Mouse (Mus musculus) hindbrain, embryonic 11.5 days (tissue): ENCODE data around the gene Pax4. TPM values are rescaled to one million over a fixed set of nuclear protein-coding genes. Genes with fewer than 3 reads are reported as not detected.

Source experiments
- ATAC-seq: fragments of 200-750 bp; cut with Nextera tagmentation; 2 replicates; pipeline ENCODE4 v1.8.0; 2017; ENCODE audit warnings: mild to moderate bottlenecking, moderate TSS enrichment, moderate library complexity; ENCODE audit not compliant: low FRiP score
- DNase-seq: peaks from one replicate; pipeline ENCODE4 v3.0.0-alpha.2; 2015; ENCODE audit warnings: low spot score
- H3K27ac ChIP-seq: fragments of 300-500 bp; sonication (generic); 2 replicates; pipeline ENCODE4 v1.5.1; 2014; ENCODE audit warnings: mild to moderate bottlenecking, low read depth, low read length
- H3K27me3 ChIP-seq: fragments of 300-500 bp; sonication (generic); 2 replicates; pipeline ENCODE4 v1.6.1; 2014; ENCODE audit warnings: mild to moderate bottlenecking, low read length, moderate library complexity, mixed read lengths; ENCODE audit not compliant: control insufficient read depth, insufficient read depth
- H3K36me3 ChIP-seq: fragments of 300-500 bp; sonication (generic); 2 replicates; pipeline ENCODE4 v1.6.1; 2014; ENCODE audit warnings: mild to moderate bottlenecking, low read length, moderate library complexity, mixed read lengths; ENCODE audit not compliant: control insufficient read depth, insufficient read depth
- H3K4me1 ChIP-seq: fragments of 300-500 bp; sonication (generic); replicated peaks from 2 replicates; pipeline ENCODE4 v1.6.1; 2014; ENCODE audit warnings: low read length, mixed read lengths; ENCODE audit not compliant: control insufficient read depth, insufficient read depth
- H3K4me2 ChIP-seq: fragments of 300-500 bp; sonication (generic); replicated peaks from 2 replicates; pipeline ENCODE4 v1.6.1; 2014; ENCODE audit warnings: mild to moderate bottlenecking, low read depth, low read length
- H3K4me3 ChIP-seq: fragments of 300-500 bp; sonication (generic); 2 replicates; pipeline ENCODE4 v1.5.1; 2014; ENCODE audit warnings: low read depth, low read length
- H3K9ac ChIP-seq: fragments of 300-500 bp; sonication (generic); 2 replicates; pipeline ENCODE4 v1.6.1; 2014; ENCODE audit warnings: low read depth, low read length
- H3K9me3 ChIP-seq: fragments of 300-500 bp; sonication (generic); 2 replicates; pipeline ENCODE4 v1.6.1; 2016; ENCODE audit warnings: low read length; ENCODE audit not compliant: control insufficient read depth
- WGBS: fragments of 180-500 bp; shearing (Covaris S2); extraction: QIAGEN DNeasy Blood & Tissue Kit; methylation state at CpG from one replicate; pipeline ENCODE4 v1.1.7; 2014; 5-methylcytosine and 5-hydroxymethylcytosine counted together
- polyA plus RNA-seq: library from polyadenylated mRNA; unstranded; fragments of >200 nt; fragmentation: Nextera tagmentation; extraction: Ambion mirVana; gene quantifications from 2 replicates; pipeline ENCODE4 v1.2.1, GENCODE M21; 2014

Pax4 gene
- polyA plus RNA-seq, 1 experiment from 2014 or later: not detected

DNA sequence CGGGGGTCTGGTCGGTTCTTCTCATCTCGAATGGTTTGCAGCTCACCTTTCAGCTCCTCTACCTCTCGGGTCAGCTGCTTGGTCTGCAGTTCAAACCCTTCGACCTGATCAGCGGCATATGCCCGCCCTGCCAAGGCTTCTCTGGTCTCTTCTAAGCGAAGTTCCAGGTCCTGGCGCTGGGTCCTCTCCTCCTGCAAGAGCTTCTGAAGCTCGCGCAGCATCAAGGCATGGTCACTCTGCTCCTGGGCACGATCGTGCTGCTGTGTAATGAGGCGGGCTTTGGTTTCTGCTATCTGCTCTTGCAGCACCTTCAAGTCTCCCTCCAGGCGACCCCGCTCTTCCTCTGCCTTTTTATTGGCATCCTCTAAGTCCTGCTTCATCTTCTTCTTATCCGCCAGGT lies 28.8 kb downstream of the Pax4 start:
- Histone ChIP-seq H3K9me3 (no peaks in the 10 kb centered on the region), H3K27me3 (no peaks in the 10 kb centered on the region), H3K4me3 (peak overlapping the region; percentile 83), H3K4me2 (peak overlapping the region; percentile 93), H3K36me3 (peaks cover 5% of the 10 kb centered on the region; the same call in 1 of the 2 replicates), H3K4me1 (peaks cover 5% of the 10 kb centered on the region; the same call in 1 of the 2 replicates), H3K9ac (no peak overlapping the region; the same call in 1 of the 2 replicates), H3K27ac (no peak overlapping the region)
- DNase-seq: no peak
- 79% methylated on average over 17 of the region's 17 CpGs for WGBS
- ATAC-seq: no peak

DNA sequence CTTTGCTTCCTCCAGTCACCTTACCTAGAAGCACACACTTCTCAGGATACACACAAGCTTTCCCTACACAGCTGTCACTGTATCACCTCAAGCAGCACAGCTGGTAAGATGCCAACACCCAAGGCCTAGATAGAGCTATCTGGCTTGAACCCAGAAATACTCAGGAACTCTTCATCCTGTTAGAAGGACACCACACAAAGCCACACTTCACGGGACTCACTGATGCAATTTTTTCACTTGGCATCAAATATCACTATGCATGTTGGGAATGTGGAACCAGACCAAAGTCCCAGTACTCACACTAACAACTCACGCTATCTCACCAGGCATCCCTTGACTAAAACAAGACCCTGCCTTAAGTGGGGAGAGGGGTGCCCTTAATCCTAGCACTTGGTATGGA lies 29.5 kb downstream of the Pax4 start:
- Histone ChIP-seq H3K9me3 (no peaks in the 10 kb centered on the region), H3K27me3 (no peaks in the 10 kb centered on the region), H3K9ac (no peak overlapping the region), H3K36me3 (peaks cover 7% of the 10 kb centered on the region; the same call in 1 of the 2 replicates), H3K27ac (no peak overlapping the region), H3K4me2 (no peak overlapping the region; the same call in 1 of the 2 replicates), H3K4me1 (peaks cover 5% of the 10 kb centered on the region; the same call in 1 of the 2 replicates), H3K4me3 (no peak overlapping the region)
- WGBS: 83% methylated on average over 2 of the region's 2 CpGs
- no peak for ATAC-seq
- no peak for DNase-seq

DNA sequence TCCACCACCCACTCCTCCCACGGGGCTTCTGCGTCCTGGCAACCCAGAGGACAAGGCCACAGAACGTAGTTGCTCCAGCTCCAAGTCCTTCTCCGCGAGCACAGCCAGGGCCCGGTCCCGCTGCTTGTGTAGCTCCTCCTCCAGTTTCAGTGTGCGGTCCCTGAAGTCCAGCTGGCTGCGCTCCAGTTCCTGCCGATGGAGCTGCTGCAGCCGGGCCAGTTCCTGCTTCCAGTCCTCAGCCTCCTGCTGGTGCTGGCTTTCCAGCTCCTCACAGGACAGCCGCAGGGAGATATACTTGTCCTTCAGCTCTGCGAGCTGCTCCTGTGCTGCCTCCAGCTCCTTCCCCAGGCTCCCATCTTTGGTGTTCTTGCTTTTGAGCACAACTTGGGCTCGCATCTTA lies 30.7 kb downstream of the Pax4 start:
- Histone ChIP-seq H3K27ac (no peak overlapping the region), H3K4me2 (no peak overlapping the region), H3K9ac (no peak overlapping the region), H3K4me1 (peaks cover 5% of the 10 kb centered on the region; the same call in 1 of the 2 replicates), H3K27me3 (no peaks in the 10 kb centered on the region), H3K9me3 (no peaks in the 10 kb centered on the region), H3K4me3 (no peak overlapping the region), H3K36me3 (peaks cover 7% of the 10 kb centered on the region; the same call in 1 of the 2 replicates)
- no peak for ATAC-seq
- WGBS: 90% methylated on average over 14 of the region's 14 CpGs
- no peak for DNase-seq

DNA sequence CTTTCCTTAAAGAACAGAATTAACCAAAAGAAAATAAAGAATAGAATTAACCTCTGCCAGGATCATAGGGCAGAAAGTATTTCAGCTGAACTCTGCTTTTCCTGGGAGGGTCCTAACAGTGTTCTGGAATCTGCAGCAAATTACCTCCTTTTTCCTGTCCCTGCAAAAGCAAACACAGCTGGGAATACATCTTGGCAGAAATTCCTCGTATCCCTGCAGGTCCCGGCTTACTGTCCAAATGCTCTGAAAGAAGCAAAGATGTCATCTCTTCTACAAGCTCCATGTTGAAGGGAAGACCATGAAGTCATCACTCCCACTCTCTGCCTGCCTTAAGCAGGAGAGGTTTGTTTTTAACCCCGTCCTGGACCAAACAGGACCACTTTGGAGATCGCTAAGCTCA lies 32.2 kb downstream of the Pax4 start:
- no peaks in the 10 kb centered on the region for H3K9me3 ChIP-seq
- 75% methylated on average over 4 of the region's 4 CpGs for WGBS
- no peak overlapping the region for H3K4me2 ChIP-seq
- ATAC-seq (no peak), DNase-seq (no peak)
- no peak overlapping the region for H3K27ac ChIP-seq
- H3K27me3 ChIP-seq: no peaks in the 10 kb centered on the region
- no peak overlapping the region for H3K4me3 ChIP-seq
- H3K36me3 ChIP-seq: peaks cover 7% of the 10 kb centered on the region; the same call in 1 of the 2 replicates
- peaks cover 5% of the 10 kb centered on the region; the same call in 1 of the 2 replicates for H3K4me1 ChIP-seq
- no peak overlapping the region for H3K9ac ChIP-seq

DNA sequence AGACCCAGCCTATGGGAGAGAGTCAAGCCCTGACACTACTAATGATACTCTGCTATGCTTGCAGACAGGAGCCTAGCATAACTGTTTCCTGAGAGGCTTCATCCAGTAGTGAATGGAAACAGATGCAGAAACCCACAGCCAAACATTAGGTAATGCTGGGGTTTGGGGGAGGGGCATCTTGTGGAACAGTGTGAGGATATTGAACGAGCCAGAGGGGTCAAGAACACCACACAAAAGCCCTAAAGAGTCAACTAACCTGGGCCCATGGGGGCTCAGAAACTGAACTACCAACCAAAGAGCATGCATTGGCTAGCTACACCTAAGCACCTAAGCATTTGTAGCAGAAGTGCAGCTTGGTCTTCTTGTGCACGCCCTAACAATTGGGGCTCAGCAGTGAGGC lies 37.9 kb downstream of the Pax4 start:
- Histone ChIP-seq H3K27me3 (no peaks in the 10 kb centered on the region), H3K9ac (no peak overlapping the region), H3K36me3 (0 out of 2 replicates have a peak, but pooled peaks cover 3% of the 10 kb centered on the region), H3K4me1 (no peaks in the 10 kb centered on the region), H3K27ac (no peak overlapping the region), H3K9me3 (no peaks in the 10 kb centered on the region), H3K4me2 (no peak overlapping the region), H3K4me3 (no peak overlapping the region)
- ATAC-seq (no peak), DNase-seq (no peak)
- 82% methylated on average over 2 of the region's 2 CpGs for WGBS

DNA sequence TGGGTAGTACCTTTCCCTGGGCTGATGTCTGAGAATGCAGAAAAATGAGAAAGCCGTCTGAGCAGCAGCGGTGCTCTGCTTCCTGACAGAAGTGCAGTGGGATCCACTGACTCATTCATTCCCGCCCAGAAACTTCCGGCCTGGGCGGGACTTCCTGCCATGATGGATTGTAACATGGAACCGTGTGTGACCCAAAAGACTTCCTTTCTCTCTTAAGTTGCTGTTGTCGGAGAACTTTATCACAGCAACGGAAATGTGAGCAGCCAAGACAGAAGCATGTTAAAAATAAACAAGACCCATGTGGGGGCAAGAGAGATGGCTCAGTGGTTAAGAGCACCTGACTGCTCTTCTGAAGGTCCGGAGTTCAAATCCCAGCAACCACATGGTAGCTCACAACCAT lies 39.1 kb downstream of the Pax4 start:
- no peaks in the 10 kb centered on the region for H3K9me3 ChIP-seq
- H3K4me1 ChIP-seq: no peaks in the 10 kb centered on the region
- no peak overlapping the region for H3K9ac ChIP-seq
- no peaks in the 10 kb centered on the region for H3K27me3 ChIP-seq
- no peak overlapping the region for H3K4me2 ChIP-seq
- no peak overlapping the region for H3K4me3 ChIP-seq
- 87% methylated on average over 9 of the region's 9 CpGs for WGBS
- ATAC-seq (no peak), DNase-seq (no peak)
- no peaks in the 10 kb centered on the region for H3K36me3 ChIP-seq
- H3K27ac ChIP-seq: no peak overlapping the region

DNA sequence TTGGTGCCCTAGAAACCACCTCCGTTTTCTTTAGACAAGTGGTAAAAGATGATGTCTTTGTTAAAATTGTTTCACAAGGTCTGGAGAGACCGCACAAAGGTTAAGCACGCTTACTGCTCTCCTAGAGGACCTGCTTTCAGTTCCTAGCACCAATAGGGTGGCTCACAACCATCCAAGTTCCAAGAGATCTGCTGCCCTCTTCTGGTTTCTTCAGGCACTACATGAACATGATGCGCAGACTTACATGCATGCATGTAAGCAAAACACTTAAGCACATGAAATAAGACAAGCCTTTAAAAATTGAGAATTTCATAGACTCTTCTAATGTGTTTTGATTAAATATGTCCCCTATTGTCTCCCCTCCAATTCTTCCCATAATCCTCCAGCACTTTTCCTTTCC lies 49.4 kb downstream of the Pax4 start:
- WGBS: 89% methylated on average over 4 of the region's 4 CpGs
- Histone ChIP-seq H3K9me3 (0 out of 2 replicates have a peak, but pooled peaks cover 3% of the 10 kb centered on the region), H3K4me2 (no peak overlapping the region), H3K9ac (no peak overlapping the region), H3K4me3 (no peak overlapping the region), H3K27me3 (peaks cover 3% of the 10 kb centered on the region; the same call in 1 of the 2 replicates), H3K27ac (no peak overlapping the region), H3K36me3 (no peaks in the 10 kb centered on the region), H3K4me1 (no peaks in the 10 kb centered on the region)
- DNase-seq: peak; percentile 19
- no peak for ATAC-seq

DNA sequence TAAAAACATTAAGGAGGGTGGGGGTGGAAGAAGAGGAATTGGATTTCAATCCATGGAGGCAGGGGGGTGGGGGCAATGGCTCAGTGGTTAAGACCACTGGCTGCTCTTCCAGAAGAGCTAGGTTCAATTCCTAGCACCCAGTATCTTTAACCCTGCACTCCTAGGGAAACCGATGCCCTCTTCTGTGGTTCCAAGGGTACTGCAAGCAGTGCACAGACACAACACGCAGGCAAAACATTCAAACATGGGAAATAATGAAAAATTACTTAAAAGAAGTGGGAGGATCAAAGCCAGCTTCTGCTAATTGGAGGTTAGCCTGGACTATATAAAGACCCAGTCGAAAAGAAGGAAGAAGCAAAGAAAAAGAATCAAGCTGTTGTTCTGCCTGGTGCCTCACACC lies 50.4 kb downstream of the Pax4 start:
- H3K27me3 ChIP-seq: peaks cover 3% of the 10 kb centered on the region; the same call in 1 of the 2 replicates
- 84% methylated on average over 3 of the region's 3 CpGs for WGBS
- H3K9ac ChIP-seq: no peak overlapping the region
- no peak for ATAC-seq
- H3K4me1 ChIP-seq: no peaks in the 10 kb centered on the region
- DNase-seq: no peak
- H3K4me2 ChIP-seq: no peak overlapping the region
- H3K36me3 ChIP-seq: no peaks in the 10 kb centered on the region
- 0 out of 2 replicates have a peak, but pooled peaks cover 3% of the 10 kb centered on the region for H3K9me3 ChIP-seq
- H3K4me3 ChIP-seq: no peak overlapping the region
- H3K27ac ChIP-seq: no peak overlapping the region

DNA sequence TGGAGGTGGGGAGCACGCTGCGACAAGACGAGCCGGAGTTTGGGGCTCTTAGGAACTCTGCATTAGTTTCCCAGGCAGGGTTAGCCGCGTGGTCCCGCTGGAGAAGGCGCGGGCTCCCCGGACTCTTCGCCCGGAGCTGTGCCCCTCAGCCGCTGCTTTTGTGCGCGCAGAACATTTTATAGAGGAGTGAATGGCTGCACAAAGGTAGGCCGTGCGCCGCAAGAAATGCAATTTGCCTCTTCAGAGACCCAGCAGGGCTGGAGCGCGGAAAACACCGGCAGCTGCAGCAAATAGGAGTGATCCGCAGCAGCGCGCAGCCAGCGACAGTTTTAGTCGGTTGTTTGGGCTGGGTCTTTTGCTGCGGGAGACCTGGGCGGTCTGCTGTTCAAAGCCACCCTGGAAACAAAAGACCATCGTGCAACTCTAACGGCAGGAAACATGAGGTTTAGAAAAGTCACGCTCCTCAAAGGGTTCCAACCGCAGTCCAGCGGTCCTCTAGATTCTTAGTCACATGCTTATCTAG lies 51.4 kb downstream of the Pax4 start, which contains the start of gene Zfp800:
TSS of gene Zfp800 (minus strand) at position 325 of the 523 bp plus-strand sequence.
- H3K9me3 ChIP-seq: 0 out of 2 replicates have a peak, but pooled peaks cover 3% of the 10 kb centered on the region
- no peak within 1 kb of the TSS for H3K27ac ChIP-seq
- ATAC-seq (peak; percentile 77), DNase-seq (peak; percentile 71)
- H3K4me3 ChIP-seq: peak within 1 kb of the TSS; percentile 41
- whole genome bisulfite sequencing: under 1% methylated on average over 33 of the region's 33 CpGs
- H3K4me2 ChIP-seq: peak within 1 kb of the TSS; percentile 46
- H3K36me3 ChIP-seq: no peaks in the 10 kb centered on the region
- H3K9ac ChIP-seq: peak within 1 kb of the TSS; percentile 68
- H3K27me3 ChIP-seq: peaks cover 3% of the 10 kb centered on the region; the same call in 1 of the 2 replicates
- no peaks in the 10 kb centered on the region for H3K4me1 ChIP-seq
